24 mouse cellular contexts compared by ENCODE assay signal in genomic region chr4:83997079-83997478, GRCm38 (mm10).
DNase-seq lines count a peak whose midpoint lies in the region; ATAC-seq and TF ChIP-seq lines count a peak whose summit lies in the region.
"Had no signal": no experiment of that assay in that cellular context is flagged by ENCODE, and none has a peak within 500 bp of the region (broad histone marks: within the 10 kb centered on the region; RNA-seq: fewer than 3 reads in every experiment).

No protein-coding gene starts in this region.

- H3K36me3 ChIP-seq in lung, embryonic 14.5 days (ENCODE audit: insufficient read depth), result no peaks in the 10 kb centered on the region
- H3K36me3 ChIP-seq in embryonic facial prominence, embryonic 14.5 days (ENCODE audit: control insufficient read depth, insufficient read depth, low read length), result no peaks in the 10 kb centered on the region
- H3K36me3 ChIP-seq: embryonic facial prominence, embryonic 13.5 days; forebrain, embryonic 15.5 days; G1E had no signal

- no peaks in the 10 kb centered on the region for H3K4me1 ChIP-seq in lung, embryonic 14.5 days (ENCODE audit: insufficient read depth)
- H3K4me1 ChIP-seq in embryonic facial prominence, embryonic 14.5 days (ENCODE audit: control insufficient read depth, insufficient read depth, low read length), result peaks cover 10% of the 10 kb centered on the region
- H3K4me1 ChIP-seq: forebrain, embryonic 13.5 days; forebrain, embryonic 15.5 days had no signal

- H3K4me2 ChIP-seq in lung, embryonic 14.5 days, result no peak overlapping the region
- no peak overlapping the region for H3K4me2 ChIP-seq in embryonic facial prominence, embryonic 14.5 days (ENCODE audit: low read depth, low read length)
- H3K4me2 ChIP-seq: embryonic facial prominence, embryonic 13.5 days; forebrain, embryonic 13.5 days; forebrain, embryonic 15.5 days had no signal

- H3K9me3 ChIP-seq in lung, embryonic 14.5 days (ENCODE audit: low read depth, low read length), result no peaks in the 10 kb centered on the region
- H3K9me3 ChIP-seq in embryonic facial prominence, embryonic 14.5 days (ENCODE audit: control insufficient read depth, low read length), result no peaks in the 10 kb centered on the region
- H3K9me3 ChIP-seq: embryonic facial prominence, embryonic 13.5 days; forebrain, embryonic 13.5 days; forebrain, embryonic 15.5 days had no signal

- no peak for ATAC-seq in lung, embryonic 14.5 days (ENCODE audit: insufficient read depth)
- no peak for ATAC-seq in embryonic facial prominence, embryonic 14.5 days (ENCODE audit: low read depth)
- peak; percentile 58; the same call in 1 of the 2 replicates for ATAC-seq in megakaryocyte progenitor cell, adult 5-6 weeks (replicated peaks; ENCODE audit: poor library complexity)
- ATAC-seq: CD4-positive, CD25-positive, alpha-beta regulatory T cell, adult 4 months; forebrain, embryonic 13.5 days; forebrain, embryonic 15.5 days; forebrain, postnatal 0 days had no signal

- WGBS in lung, embryonic 14.5 days, result 55% methylated on average over 4 of the region's 4 CpGs
- 52% methylated on average over 4 of the region's 4 CpGs for WGBS in embryonic facial prominence, embryonic 14.5 days

- H3K9ac ChIP-seq in lung, embryonic 14.5 days, result no peak overlapping the region
- no peak overlapping the region for H3K9ac ChIP-seq in embryonic facial prominence, embryonic 14.5 days (ENCODE audit: low read depth, low read length)
- H3K9ac ChIP-seq: embryonic facial prominence, embryonic 13.5 days; forebrain, embryonic 13.5 days; forebrain, embryonic 15.5 days; forebrain, postnatal 0 days had no signal

- H3K4me3 ChIP-seq in lung, embryonic 14.5 days (ENCODE audit: low read depth, low read length), result no peak overlapping the region
- no peak overlapping the region for H3K4me3 ChIP-seq in embryonic facial prominence, embryonic 14.5 days (ENCODE audit: low read depth, low read length)
- H3K4me3 ChIP-seq: embryonic facial prominence, embryonic 13.5 days; forebrain, embryonic 13.5 days; forebrain, embryonic 15.5 days had no signal

- no peak overlapping the region for H3K27ac ChIP-seq in lung, embryonic 14.5 days (ENCODE audit: low read depth)
- H3K27ac ChIP-seq in embryonic facial prominence, embryonic 14.5 days (replicated peaks; ENCODE audit: low read depth, low read length), result no peak overlapping the region
- H3K27ac ChIP-seq: embryonic facial prominence, embryonic 13.5 days; forebrain, embryonic 13.5 days; forebrain, embryonic 15.5 days had no signal

- peak; percentile 0 for DNase-seq in lung, embryonic 14.5 days
- no peak for DNase-seq in lung, adult 18-20 months
- peak; percentile 24 for DNase-seq in embryonic facial prominence, embryonic 14.5 days (ENCODE audit: low spot score)
- DNase-seq in layer of hippocampus, adult 18-20 months (ENCODE audit: low spot score in 2 of 2), result no peak
- no peak for DNase-seq in MN1 (ENCODE audit: low spot score)
- no peak for DNase-seq in layer of hippocampus, adult 8-10 months (ENCODE audit: low spot score in 2 of 2)
- DNase-seq: adrenal gland, adult 2 months; adrenal gland, postnatal 10 days; adrenal gland, postnatal 25 days; B cell, adult 2 months; cerebellum, adult 11 months; cerebellum, adult 18-20 months; cerebellum, adult 8-10 months; cerebellum, adult 9-11 months; cerebellum, postnatal 14 days; cerebellum, postnatal 36 days; forebrain, postnatal 0 days had no signal

- H3K27me3 ChIP-seq in lung, embryonic 14.5 days (ENCODE audit: insufficient read depth, low read length), result no peaks in the 10 kb centered on the region
- H3K27me3 ChIP-seq in embryonic facial prominence, embryonic 14.5 days (replicated peaks; ENCODE audit: control insufficient read depth, insufficient read depth, low read length), result no peaks in the 10 kb centered on the region
- H3K27me3 ChIP-seq: CH12.LX; embryonic facial prominence, embryonic 13.5 days; forebrain, embryonic 13.5 days; forebrain, embryonic 15.5 days had no signal

- TF ChIP-seq CTCF in lung, embryonic 14.5 days (IDR thresholded peaks at IDR 0.05; ENCODE audit: low read depth), result no peak

Comparison
In these comparisons a context has a peak if more than half of its experiments do, and no peak if none do; other contexts are left out.
1. DNase-seq: peak in lung, embryonic 14.5 days (single experiment) and embryonic facial prominence, embryonic 14.5 days (single experiment); none in lung, adult 18-20 months (0 of 2), layer of hippocampus, adult 18-20 months (0 of 2), MN1 (single experiment) and layer of hippocampus, adult 8-10 months (0 of 2).